Mouse (Mus musculus): ENCODE results near the gene Csnk2b. TPM values are rescaled to one million over a fixed set of nuclear protein-coding genes. Genes with fewer than 3 reads are reported as not detected.

Gene Csnk2b
- total RNA-seq, 2 experiments from 2014 or later: 186 to 187 TPM

DNA sequence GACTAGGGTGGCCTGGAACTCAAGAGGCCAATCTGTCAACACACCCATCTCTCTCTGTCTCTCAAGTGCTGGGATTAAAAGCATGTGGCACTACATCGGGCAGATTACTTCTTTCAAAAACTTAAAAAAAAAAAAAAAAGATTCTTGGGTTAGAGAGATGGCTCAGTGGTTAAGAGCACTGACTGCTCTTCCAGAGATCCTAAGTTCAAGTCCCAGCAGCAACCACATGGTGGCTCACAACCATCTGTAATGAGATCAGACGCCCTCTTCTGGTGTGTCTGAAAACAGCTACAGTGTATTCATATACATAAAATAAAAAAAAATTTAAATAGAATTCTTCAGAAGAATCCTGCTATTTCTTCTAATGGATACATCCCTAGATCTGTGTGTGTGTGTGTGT, 33.7 kb downstream of the Csnk2b start:
- TF ChIP-seq CTCF (IDR thresholded peaks at IDR 0.05): peak; percentile 45
- no peak overlapping the region for H3K4me3 ChIP-seq
- intact Hi-C loops (cut with DNase I): loop anchor here (5.0 kb wide), 1 partner anchor 66 kb away; no protein-coding TSS in a partner anchor
- no peak for DNase-seq
- no peak overlapping the region for H3K27ac ChIP-seq

DNA sequence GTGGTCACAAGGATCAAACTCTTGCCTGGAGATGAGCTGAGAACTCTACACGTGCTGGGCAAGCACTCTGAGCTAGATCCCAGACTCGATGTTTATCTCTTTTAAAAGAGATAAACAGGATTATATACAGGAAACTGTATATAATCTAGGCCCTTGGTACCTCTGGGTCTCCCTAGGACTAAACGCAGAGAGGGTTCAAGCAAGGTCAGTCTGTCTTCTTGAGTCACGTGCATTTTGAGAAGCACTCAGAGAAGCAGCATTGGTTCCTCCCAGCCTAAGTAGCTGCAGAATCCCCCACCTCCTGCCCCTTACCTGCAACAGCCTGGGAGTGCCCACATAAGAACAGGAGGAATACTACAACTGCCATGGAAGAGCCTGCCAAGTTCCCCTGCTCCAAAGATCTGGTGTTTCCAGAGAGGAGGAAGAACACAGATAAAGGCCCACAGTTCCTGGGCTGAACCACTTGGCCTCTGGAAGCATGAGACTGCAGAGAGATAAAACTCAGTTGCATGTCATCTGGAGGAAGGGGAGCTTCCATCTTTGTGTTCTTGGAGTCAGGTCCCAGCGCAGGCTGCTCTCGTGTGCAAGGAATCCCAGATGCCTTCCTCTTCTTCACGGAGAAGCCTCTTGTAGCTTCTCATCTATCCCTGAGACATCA, 36.5 kb downstream of the Csnk2b start, which contains the start of gene Ly6g6f:
Ly6g6f (minus strand) TSS at position 403 of the 658 bp plus-strand sequence.
- DNase-seq: no peak
- intact Hi-C loops (cut with DNase I): loop anchor here (5.0 kb wide), 1 partner anchor 63 kb away; no protein-coding TSS in a partner anchor
- no peak within 1 kb of the TSS for H3K27ac ChIP-seq
- no peak within 1 kb of the TSS for H3K4me3 ChIP-seq
- no peak for TF ChIP-seq CTCF (IDR thresholded peaks at IDR 0.05)

DNA sequence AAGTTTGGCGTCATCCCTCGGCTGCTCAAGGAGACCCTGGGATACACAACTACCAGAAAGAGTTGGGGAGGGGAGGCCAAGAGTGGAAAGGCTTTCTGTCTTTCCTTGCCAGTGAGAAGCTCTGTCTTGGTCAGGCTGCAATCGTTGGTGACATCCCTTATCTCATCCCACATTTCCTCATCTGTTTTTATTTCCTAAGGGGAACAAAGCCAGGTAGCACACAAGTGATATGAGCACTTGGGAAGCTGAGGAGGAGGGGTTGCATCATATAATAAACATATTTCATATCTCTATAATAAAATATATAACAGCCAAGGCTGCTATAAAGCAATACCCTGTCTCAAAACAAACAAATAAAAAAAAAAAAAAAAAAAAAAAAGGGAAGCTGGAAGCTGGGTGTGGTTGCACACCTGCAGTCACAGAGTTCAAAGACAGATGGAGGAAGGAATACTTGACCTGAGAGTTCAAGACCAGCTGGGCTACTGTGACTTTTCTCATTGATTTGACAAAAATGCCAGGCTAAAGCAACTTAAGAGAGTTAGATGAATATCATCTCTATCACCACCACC, 37.8 kb downstream of the Csnk2b start:
- Histone ChIP-seq H3K4me3 (no peak overlapping the region), H3K27ac (no peak overlapping the region)
- DNase-seq: no peak
- no peak for TF ChIP-seq CTCF (IDR thresholded peaks at IDR 0.05)
- intact Hi-C loops (cut with DNase I): no loop called here

DNA sequence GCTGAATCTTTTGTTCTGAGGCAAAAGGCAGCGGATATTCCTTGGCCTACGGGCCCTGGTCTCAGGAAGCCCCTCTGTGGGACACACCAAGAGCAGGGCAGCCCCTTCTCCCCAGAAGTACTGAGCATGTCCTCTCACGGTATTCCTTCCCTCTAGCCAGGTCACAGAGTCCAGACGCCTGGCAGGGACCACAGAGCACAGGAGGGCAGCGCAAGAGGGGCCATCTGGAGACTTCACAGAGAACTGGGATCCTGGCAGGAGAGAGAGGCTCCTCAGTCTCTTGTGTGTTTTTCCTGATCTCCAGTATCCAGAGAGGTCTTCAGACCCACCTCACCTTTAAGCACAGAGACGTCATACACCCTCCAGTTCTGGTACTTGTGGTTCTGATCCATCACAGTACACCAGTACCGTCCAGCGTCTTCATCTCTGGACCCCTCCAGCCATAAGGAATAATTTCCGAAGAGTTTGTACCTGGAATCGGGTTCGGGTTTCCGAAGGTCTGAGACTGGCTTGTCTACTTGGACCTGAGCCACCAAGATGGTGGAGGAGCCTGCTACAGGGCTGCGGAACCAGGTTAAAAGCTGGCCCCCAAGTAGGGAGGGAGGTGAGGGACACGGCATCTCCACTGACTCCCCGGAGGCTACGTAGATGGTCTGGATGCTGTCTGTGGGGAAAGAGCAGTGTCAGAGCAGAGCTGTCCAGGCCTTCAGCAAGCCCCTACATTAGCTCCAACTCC, 38.8 kb downstream of the Csnk2b start:
- no peak for DNase-seq
- intact Hi-C loops (cut with DNase I): no loop called here
- no peak for TF ChIP-seq CTCF (IDR thresholded peaks at IDR 0.05)

DNA sequence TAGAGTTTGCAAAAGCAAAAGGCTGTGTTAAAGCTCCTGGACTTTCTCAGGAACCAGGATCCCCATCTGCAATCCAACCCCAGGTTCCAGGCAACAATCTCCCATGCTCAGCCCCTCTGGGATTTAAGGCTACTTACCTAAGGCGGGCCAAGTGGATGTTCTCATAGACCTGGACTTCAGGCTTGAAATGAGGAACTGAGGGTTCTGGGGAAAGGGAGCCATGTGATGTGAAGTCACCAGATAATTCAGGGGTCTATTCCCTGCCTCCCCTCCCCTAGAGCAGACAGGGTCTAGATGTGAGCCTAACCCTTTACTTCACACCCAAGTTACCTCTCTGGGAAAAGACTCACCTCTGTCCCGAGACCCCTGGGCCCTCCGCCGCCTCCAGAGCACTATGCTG, 41.1 kb downstream of the Csnk2b start:
- no peak for DNase-seq
- no peak overlapping the region for H3K4me3 ChIP-seq
- TF ChIP-seq CTCF (IDR thresholded peaks at IDR 0.05): no peak
- no peak overlapping the region for H3K27ac ChIP-seq
- intact Hi-C loops (cut with DNase I): no loop called here

More for the DNA sequence above, 38.8 kb downstream of the Csnk2b start:
- Histone ChIP-seq H3K27ac (no peak overlapping the region), H3K4me3 (no peak overlapping the region)

DNA sequence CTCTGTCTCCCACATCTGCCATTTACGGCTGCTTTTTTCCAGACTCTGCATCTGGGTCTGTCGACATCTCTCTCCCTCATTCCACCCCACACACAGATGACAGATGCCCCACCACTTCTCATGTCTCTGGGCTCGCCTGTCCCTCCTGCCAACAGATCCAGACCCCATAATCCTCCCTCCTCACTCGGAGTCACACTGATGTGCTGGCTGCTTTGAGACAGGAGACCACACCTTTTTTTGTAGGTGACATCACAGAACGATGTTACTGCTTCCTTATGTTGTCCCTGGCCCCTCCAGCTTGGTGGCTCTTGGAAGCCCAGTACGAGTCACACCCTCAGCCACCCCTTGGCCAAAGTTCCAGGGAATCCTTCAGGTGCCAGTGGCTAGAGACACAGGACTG, 41.6 kb downstream of the Csnk2b start:
- Histone ChIP-seq H3K4me3 (no peak overlapping the region), H3K27ac (no peak overlapping the region)
- intact Hi-C loops (cut with DNase I): no loop called here
- TF ChIP-seq CTCF (IDR thresholded peaks at IDR 0.05): no peak
- no peak for DNase-seq

DNA sequence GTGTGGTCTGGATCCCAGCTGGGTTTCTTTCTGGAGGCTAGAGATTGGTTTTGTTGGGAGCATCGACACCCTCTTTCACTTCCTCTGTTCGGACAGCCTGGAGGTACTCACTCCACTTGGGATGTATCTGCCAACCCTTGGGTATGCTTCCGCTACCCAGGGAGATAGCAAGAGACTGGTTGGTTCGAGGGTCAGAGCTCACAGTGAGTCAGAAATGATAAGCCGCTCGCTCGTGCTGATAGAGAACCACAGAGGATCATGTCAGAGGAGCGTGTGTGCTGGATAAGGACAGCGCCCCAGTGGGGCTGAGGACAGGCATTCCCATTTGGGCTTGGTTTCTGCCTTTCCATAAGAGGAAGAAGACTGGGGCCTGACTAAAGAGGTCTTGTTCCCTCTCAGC, 42.1 kb downstream of the Csnk2b start:
- no peak overlapping the region for H3K4me3 ChIP-seq
- H3K27ac ChIP-seq: no peak overlapping the region
- intact Hi-C loops (cut with DNase I): no loop called here

DNA sequence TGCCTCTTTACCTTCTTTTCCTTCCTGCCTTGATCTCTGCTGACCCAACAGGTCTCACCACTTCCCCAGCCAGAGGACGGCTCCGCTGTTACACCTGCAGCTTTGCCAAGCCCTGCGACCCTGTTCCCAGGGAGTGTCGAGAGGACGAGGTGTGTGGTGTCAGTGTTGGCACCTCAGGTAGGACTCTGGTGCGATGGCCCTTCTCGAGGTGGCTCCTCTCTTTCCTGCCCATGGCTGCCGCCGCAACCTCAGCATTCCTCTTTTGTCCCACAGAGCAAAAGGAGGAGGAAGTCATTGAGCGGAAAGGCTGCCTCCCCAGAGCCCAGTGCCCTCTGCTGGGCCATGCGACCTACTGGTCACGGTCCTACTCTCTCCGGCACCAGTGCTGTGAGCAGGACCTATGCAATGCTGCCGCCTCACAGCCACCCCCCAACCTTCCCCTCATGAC, 44.0 kb downstream of the Csnk2b start, which contains the start of gene Ly6g6d:
Ly6g6d (minus strand) TSS at position 280 of the 448 bp plus-strand sequence.
- intact Hi-C loops (cut with DNase I): no loop called here
- peak; percentile 63 for TF ChIP-seq CTCF (IDR thresholded peaks at IDR 0.05)
- peak; percentile 64 for DNase-seq
- Histone ChIP-seq H3K4me3 (peak within 1 kb of the TSS; percentile 70), H3K27ac (peak within 1 kb of the TSS; percentile 75)

More for the DNA sequence above, 42.1 kb downstream of the Csnk2b start:
- no peak for TF ChIP-seq CTCF (IDR thresholded peaks at IDR 0.05)
- DNase-seq: no peak

DNA sequence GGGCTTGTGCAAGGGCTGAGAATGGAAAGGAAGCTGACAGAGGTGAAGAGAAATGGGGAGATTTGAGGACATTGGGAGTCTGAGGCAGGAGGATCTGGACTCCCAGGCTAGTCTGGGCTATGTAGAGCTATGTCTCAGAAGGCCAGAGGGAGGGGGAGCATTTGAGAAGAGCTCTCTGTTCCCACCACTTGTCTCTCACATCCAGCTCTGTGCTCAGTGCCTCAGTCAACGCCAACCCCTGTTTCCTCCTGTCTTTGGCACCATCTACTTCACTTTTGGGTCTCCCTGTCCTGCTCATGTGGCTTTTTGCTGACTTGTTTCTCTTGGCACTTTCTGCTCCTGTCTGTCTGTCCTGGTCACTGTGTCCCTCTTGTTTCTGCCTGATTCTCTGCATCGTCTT, 44.6 kb downstream of the Csnk2b start:
- peak overlapping the region; percentile 75 for H3K27ac ChIP-seq
- TF ChIP-seq CTCF (IDR thresholded peaks at IDR 0.05): no peak

DNA sequence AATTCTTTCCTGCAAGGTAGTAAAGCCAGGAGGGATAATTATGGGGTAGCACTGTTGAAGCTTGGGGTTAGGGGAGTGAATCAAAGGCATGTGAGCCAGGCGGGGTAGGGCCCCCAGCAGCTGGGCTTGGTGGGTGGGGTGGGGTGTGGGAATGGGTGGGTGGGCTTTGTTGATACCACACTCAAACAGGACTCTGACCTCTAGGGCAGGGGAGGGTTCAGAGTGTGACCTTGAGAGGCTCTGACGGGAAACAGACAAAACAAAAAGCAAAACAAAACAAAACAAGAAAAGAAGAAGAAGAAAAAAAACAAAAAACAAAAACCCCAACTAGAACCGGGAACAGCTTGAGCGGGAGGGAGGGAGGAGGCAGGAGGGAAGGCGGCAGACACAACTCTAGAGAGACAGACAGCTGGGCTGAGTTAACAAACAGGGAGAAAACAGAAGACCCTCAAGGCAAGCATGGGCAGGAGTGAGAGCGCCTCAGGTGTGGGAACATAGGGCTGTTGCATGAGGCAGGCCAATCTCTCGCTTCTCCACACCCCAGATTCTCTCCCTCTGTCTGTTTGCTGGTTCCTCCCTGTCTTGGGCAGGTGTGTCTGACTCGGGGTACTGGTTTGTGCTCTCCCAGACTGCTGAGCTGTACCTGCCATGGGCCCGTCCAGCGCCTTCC, 45.2 kb downstream of the Csnk2b start, which contains the start of gene Ly6g6e:
Ly6g6e (plus strand) TSS at position 396 of the 670 bp plus-strand sequence.
- Histone ChIP-seq H3K4me3 (peak within 1 kb of the TSS; percentile 70), H3K27ac (peak within 1 kb of the TSS; percentile 75)
- no peak for TF ChIP-seq CTCF (IDR thresholded peaks at IDR 0.05)
- intact Hi-C loops (cut with DNase I): no loop called here
- no peak for DNase-seq

More for the DNA sequence above, 44.6 kb downstream of the Csnk2b start:
- intact Hi-C loops (cut with DNase I): no loop called here
- DNase-seq: no peak
- peak overlapping the region; percentile 70 for H3K4me3 ChIP-seq

DNA sequence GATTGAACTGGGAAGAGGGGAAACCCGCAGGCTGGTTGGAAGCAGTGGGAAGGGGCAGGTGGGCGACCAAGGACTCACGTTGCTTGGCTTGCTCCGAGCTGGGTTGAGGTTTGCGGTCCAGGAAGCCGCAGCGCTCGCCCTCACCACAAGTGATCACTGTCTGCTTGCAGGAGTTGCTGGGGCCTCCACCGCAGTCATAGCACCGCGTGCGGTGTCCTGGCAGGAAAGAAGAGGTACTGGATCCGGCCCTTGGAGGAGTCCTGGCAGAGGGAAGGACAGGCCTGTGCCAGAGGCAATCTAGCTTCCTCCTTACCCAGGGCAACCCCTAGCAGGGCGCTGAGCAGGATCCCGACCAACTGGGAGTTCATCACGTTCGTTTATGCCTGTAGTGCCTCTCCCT, 47.8 kb downstream of the Csnk2b start:
- TF ChIP-seq CTCF (IDR thresholded peaks at IDR 0.05): no peak
- no peak for DNase-seq
- no peak overlapping the region for H3K4me3 ChIP-seq
- intact Hi-C loops (cut with DNase I): no loop called here
- H3K27ac ChIP-seq: no peak overlapping the region

DNA sequence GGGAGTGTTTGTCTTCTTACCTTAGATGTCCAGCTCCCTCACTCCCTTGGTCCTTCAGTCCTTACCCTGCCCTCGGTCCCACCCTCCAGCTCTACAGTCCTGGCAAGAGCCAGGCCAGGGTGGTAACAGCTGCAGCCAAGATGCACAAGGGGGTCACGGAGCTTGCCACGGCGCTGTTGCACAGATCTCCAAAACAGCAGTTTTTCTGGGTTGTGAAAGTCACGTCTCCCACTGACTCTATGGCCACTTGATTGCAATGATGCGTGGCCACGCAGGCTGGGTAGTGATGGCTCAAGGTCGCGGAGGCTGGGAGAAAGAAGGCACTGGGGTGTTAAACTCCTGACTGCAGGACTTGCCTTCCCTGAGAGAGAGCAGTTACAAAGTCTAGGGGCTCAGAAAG, 50.4 kb downstream of the Csnk2b start:
- TF ChIP-seq CTCF (IDR thresholded peaks at IDR 0.05): no peak
- DNase-seq: no peak
- Histone ChIP-seq H3K27ac (no peak overlapping the region), H3K4me3 (no peak overlapping the region)
- intact Hi-C loops (cut with DNase I): no loop called here

Measured in gastrocnemius, adult 2 months (tissue).